Mouse (Mus musculus) neural tube, embryonic 14.5 days (tissue): Measurements from ENCODE around the gene Zfp791. TPM values are rescaled to one million over a fixed set of nuclear protein-coding genes. Genes with fewer than 3 reads are reported as not detected.
"Not testable (repeated sequence)": the region's sequence is repeated elsewhere in the genome, so short reads cannot be mapped to it uniquely, and the experiment has no call there.

Source experiments
- ATAC-seq: fragments of 200-750 bp; cut with Nextera tagmentation; 2 replicates; pipeline ENCODE4 v1.8.0; 2017; ENCODE audit warnings: low read depth, mild to moderate bottlenecking, moderate TSS enrichment, moderate library complexity
- H3K27ac ChIP-seq: fragments of 300-500 bp; sonication (generic); 2 replicates; pipeline ENCODE4 v1.5.1; 2014; ENCODE audit warnings: low read depth, mild to moderate bottlenecking, control low read depth, low read length, moderate library complexity, mixed read lengths
- H3K27me3 ChIP-seq: fragments of 300-500 bp; sonication (generic); 2 replicates; pipeline ENCODE4 v1.6.1; 2014; ENCODE audit warnings: low read length; ENCODE audit not compliant: control insufficient read depth, insufficient read depth
- H3K36me3 ChIP-seq: fragments of 300-500 bp; sonication (generic); 2 replicates; pipeline ENCODE4 v1.6.1; 2014; ENCODE audit warnings: low read length, mixed read lengths; ENCODE audit not compliant: control insufficient read depth, insufficient read depth
- H3K4me1 ChIP-seq: fragments of 300-500 bp; sonication (generic); 2 replicates; pipeline ENCODE4 v1.6.1; 2014; ENCODE audit warnings: low read length; ENCODE audit not compliant: control insufficient read depth, insufficient read depth
- H3K4me2 ChIP-seq: fragments of 300-500 bp; sonication (generic); 2 replicates; pipeline ENCODE4 v1.6.1; 2014; ENCODE audit warnings: mild to moderate bottlenecking, low read depth, low read length, control low read depth
- H3K4me3 ChIP-seq: fragments of 300-500 bp; sonication (generic); 2 replicates; pipeline ENCODE4 v1.5.1; 2014; ENCODE audit warnings: low read depth, low read length, control low read depth, mixed read lengths
- H3K9ac ChIP-seq: fragments of 300-500 bp; sonication (generic); replicated peaks from 2 replicates; pipeline ENCODE4 v1.6.1; 2014; ENCODE audit warnings: low read depth, mild to moderate bottlenecking, control low read depth, low read length, mixed read lengths
- H3K9me3 ChIP-seq: fragments of 300-500 bp; sonication (generic); 2 replicates; pipeline ENCODE4 v1.6.1; 2016; ENCODE audit warnings: low read length; ENCODE audit not compliant: control insufficient read depth
- WGBS: fragments of 180-500 bp; shearing (Covaris S2); extraction: QIAGEN DNeasy Blood & Tissue Kit; methylation state at CpG from one replicate; pipeline ENCODE4 v1.1.7; 2014; 5-methylcytosine and 5-hydroxymethylcytosine counted together
- polyA plus RNA-seq: library from polyadenylated mRNA; unstranded; fragments of >200 nt; fragmentation: Nextera tagmentation; extraction: Ambion mirVana; gene quantifications from 2 replicates; pipeline ENCODE4 v1.2.1, GENCODE M21; 2014

Zfp791 gene
- polyA plus RNA-seq, 1 experiment from 2014 or later = 2.9 TPM

DNA sequence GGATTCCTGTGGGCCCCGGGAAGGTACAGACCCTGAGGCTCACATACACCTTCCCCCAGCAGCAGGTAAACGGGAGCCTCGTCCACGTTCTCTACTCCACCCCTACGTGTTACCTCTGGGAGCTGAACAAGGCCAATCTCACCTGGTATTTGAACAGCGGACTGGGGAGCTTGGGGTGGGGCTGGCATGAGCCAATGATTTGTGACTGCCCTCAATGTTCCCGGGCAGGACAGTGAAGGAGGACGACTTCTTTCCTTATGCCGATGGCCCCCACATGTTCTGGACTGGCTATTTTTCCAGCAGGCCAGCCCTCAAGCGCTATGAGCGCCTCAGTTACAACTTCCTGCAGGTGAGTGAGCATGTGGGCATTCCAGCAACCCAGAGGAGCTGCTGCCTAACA is 32.0 kb downstream of the Zfp791 start:
- H3K9me3 ChIP-seq = no peaks in the 10 kb centered on the region
- no peaks in the 10 kb centered on the region for H3K4me1 ChIP-seq
- H3K4me3 ChIP-seq = no peak overlapping the region
- ATAC-seq = no peak
- H3K4me2 ChIP-seq = no peak overlapping the region
- H3K27ac ChIP-seq = no peak overlapping the region
- H3K27me3 ChIP-seq = no peaks in the 10 kb centered on the region
- peaks cover 12% of the 10 kb centered on the region; the same call in 1 of the 2 replicates for H3K36me3 ChIP-seq
- 89% methylated on average over 11 of the region's 11 CpGs for WGBS
- H3K9ac ChIP-seq = no peak overlapping the region

GRCm38 (mm10) chr8:85088771-85089170 is 34.1 kb downstream of the Zfp791 start:
- H3K4me1 ChIP-seq = 0 out of 2 replicates have a peak, but pooled peaks cover 2% of the 10 kb centered on the region
- H3K9me3 ChIP-seq = no peaks in the 10 kb centered on the region
- no peak for ATAC-seq
- H3K27ac ChIP-seq = no peak overlapping the region
- no peak overlapping the region for H3K4me3 ChIP-seq
- no peak overlapping the region for H3K9ac ChIP-seq
- 88% methylated on average over 2 of the region's 2 CpGs for WGBS
- peaks cover 3% of the 10 kb centered on the region; the same call in 1 of the 2 replicates for H3K36me3 ChIP-seq
- H3K4me2 ChIP-seq = no peak overlapping the region
- H3K27me3 ChIP-seq = no peaks in the 10 kb centered on the region

GRCm38 (mm10) chr8:85086238-85086637 is 36.7 kb downstream of the Zfp791 start:
- H3K27me3 ChIP-seq = no peaks in the 10 kb centered on the region
- no peak for ATAC-seq
- H3K36me3 ChIP-seq = peaks cover 3% of the 10 kb centered on the region; the same call in 1 of the 2 replicates
- 86% methylated on average over 3 of the region's 3 CpGs for WGBS
- peaks cover 8% of the 10 kb centered on the region; the same call in 1 of the 2 replicates for H3K4me1 ChIP-seq
- no peaks in the 10 kb centered on the region for H3K9me3 ChIP-seq
- H3K4me2 ChIP-seq = no peak overlapping the region
- no peak overlapping the region for H3K4me3 ChIP-seq
- no peak overlapping the region for H3K27ac ChIP-seq
- no peak overlapping the region for H3K9ac ChIP-seq

- no peak overlapping the region for H3K27ac ChIP-seq
- no peaks in the 10 kb centered on the region for H3K27me3 ChIP-seq
- 90% methylated on average over 8 of the region's 8 CpGs for WGBS
- no peak for ATAC-seq
- no peak overlapping the region for H3K4me2 ChIP-seq
- no peaks in the 10 kb centered on the region for H3K9me3 ChIP-seq
- peaks cover 11% of the 10 kb centered on the region; the same call in 1 of the 2 replicates for H3K4me1 ChIP-seq
- peaks cover 3% of the 10 kb centered on the region; the same call in 1 of the 2 replicates for H3K36me3 ChIP-seq
- H3K4me3 ChIP-seq = no peak overlapping the region
- H3K9ac ChIP-seq = no peak overlapping the region
Measured at GRCm38 (mm10) chr8:85084633-85085032, 38.3 kb downstream of the Zfp791 start.

DNA sequence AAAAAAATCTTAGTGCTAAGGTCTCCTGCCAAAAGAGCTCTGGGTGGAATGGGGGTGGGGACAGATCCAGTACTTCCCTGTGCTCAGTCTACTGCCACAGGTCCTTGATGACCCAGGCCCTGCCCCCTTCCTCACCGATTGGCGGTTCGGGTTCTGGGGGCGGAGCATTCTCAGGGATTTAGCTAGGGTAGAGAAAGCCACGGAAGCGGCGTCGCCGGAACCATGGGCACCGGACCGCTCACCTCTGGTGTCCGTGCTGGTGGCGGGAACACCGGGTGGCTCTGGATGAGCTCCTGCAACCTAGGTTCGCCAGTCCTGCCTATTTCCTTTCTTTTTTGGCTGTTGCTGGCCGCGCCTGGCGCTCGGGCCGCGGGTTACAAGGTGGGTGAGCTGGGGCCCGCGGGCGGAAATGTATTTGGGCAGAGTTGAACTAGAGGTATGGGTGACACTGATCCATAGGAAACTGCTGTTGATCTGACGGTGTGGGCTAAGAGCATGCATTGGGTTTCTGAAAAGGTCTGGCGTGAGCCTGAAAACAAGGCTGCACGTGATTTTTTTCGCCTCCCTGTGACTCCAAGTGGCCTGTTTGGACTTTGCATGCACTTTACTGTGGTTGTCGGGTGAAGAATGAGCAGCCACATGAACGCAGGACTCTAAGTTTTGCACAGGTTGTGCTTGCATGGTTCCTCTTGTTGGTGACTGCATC is 39.6 kb downstream of the Zfp791 start, which contains the start of gene Man2b1:
Gene Man2b1 (plus strand): TSS at position 163 of the 706 bp plus-strand sequence.
- Histone ChIP-seq H3K4me3 (peak within 1 kb of the TSS; percentile 59), H3K9me3 (no peaks in the 10 kb centered on the region), H3K4me1 (peaks cover 13% of the 10 kb centered on the region; the same call in 1 of the 2 replicates), H3K4me2 (peak within 1 kb of the TSS; percentile 86), H3K36me3 (0 out of 2 replicates have a peak, but pooled peaks cover 6% of the 10 kb centered on the region), H3K27me3 (no peaks in the 10 kb centered on the region), H3K9ac (peak within 1 kb of the TSS; percentile 61), H3K27ac (no peak within 1 kb of the TSS)
- ATAC-seq = peak; percentile 81
- WGBS = under 1% methylated on average over 30 of the region's 30 CpGs

- not testable (repeated sequence) for H3K4me2 ChIP-seq
Measured at GRCm38 (mm10) chr8:85082169-85082568, 40.7 kb downstream of the Zfp791 start.

GRCm38 (mm10) chr8:85081216-85081555 is 41.7 kb downstream of the Zfp791 start, which contains the start of gene Wdr83:
TSS of gene Wdr83 (minus strand) at chr8:85081306.
- H3K27ac ChIP-seq = 0 out of 2 replicates have a peak within 1 kb of the TSS, but pooled peaks have one; percentile 28
- ATAC-seq = no peak; the same call in 1 of the 2 replicates
- peak within 1 kb of the TSS; percentile 92 for H3K4me2 ChIP-seq
- H3K9ac ChIP-seq = peak within 1 kb of the TSS; percentile 76
- H3K4me1 ChIP-seq = peaks cover 13% of the 10 kb centered on the region; the same call in 1 of the 2 replicates
- H3K4me3 ChIP-seq = peak within 1 kb of the TSS; percentile 82
- peaks cover 7% of the 10 kb centered on the region; the same call in 1 of the 2 replicates for H3K36me3 ChIP-seq
- H3K9me3 ChIP-seq = no peaks in the 10 kb centered on the region
- 2% methylated on average over 9 of the region's 9 CpGs for WGBS
- H3K27me3 ChIP-seq = no peaks in the 10 kb centered on the region

More at GRCm38 (mm10) chr8:85082169-85082568, 40.7 kb downstream of the Zfp791 start:
- H3K36me3 ChIP-seq, H3K4me3 ChIP-seq, H3K9ac ChIP-seq, H3K9me3 ChIP-seq, H3K27me3 ChIP-seq, H3K27ac ChIP-seq, ATAC-seq: not testable (repeated sequence)
- H3K4me1 ChIP-seq = peaks cover 13% of the 10 kb centered on the region; the same call in 1 of the 2 replicates
- 91% methylated on average over 4 of the region's 4 CpGs for WGBS

DNA sequence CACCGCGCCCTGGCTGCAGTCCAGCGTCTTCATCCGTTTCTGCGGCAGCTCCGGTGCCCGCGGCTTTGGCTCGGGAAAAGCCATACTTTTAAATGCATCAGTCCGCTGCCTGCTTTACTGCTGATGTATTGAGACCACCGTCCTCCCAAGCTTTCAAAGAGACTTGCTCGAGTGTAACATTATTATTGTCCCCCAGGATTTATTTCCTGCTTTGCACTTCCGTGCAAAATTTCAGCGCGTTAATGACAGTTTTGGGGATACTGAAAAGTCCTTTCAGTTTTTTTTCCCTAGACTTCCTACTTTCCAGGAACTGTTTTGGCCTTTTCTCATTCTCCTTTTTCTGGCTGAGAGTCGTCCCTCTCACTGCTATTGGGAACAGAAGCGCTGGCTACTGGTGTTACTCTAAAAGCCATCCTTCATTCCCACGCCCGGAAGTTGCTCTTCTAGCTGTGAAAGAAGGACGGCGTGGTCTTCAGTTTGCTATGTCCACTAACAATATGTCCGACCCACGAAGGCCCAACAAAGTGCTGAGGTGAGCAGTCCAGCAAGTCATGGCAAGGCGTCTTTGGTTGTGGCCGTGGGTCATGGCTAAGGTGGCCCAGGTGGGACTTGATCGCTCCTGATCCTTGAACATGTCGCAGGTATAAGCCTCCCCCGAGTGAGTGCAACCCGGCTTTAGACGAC is 42.2 kb downstream of the Zfp791 start, which contains the start of gene Wdr83os:
Gene Wdr83os (plus strand): TSS at position 209 of the 684 bp plus-strand sequence.
- peaks cover 12% of the 10 kb centered on the region; the same call in 1 of the 2 replicates for H3K36me3 ChIP-seq
- ATAC-seq = 0 out of 2 replicates have a peak, but pooled peaks have one; percentile 3

More for the DNA sequence above, 42.2 kb downstream of the Zfp791 start, which contains the start of gene Wdr83os:
- H3K9ac ChIP-seq = peak within 1 kb of the TSS; percentile 76
- peak within 1 kb of the TSS; percentile 82 for H3K4me3 ChIP-seq
- no peaks in the 10 kb centered on the region for H3K9me3 ChIP-seq
- 0 out of 2 replicates have a peak within 1 kb of the TSS, but pooled peaks have one; percentile 28 for H3K27ac ChIP-seq
- WGBS = under 1% methylated on average over 30 of the region's 30 CpGs
- peaks cover 13% of the 10 kb centered on the region; the same call in 1 of the 2 replicates for H3K4me1 ChIP-seq
- no peaks in the 10 kb centered on the region for H3K27me3 ChIP-seq
- H3K4me2 ChIP-seq = peak within 1 kb of the TSS; percentile 92
